Mouse (Mus musculus) G1E-ER4 (cell line): Measurements from ENCODE around the gene Olfr1129. TPM values are rescaled to one million over a fixed set of nuclear protein-coding genes. Genes with fewer than 3 reads are reported as not detected.
"Not testable (repeated sequence)": the region's sequence is repeated elsewhere in the genome, so short reads cannot be mapped to it uniquely, and the experiment has no call there.

Source experiments
- GATA1 ChIP-seq: IDR thresholded peaks from one replicate; pipeline ENCODE4 v1.8.0; 2012; ENCODE audit warnings: low read length, inconsistent platforms
- polyA plus RNA-seq: library from polyadenylated mRNA; stranded (reverse); fragments of >175 nt; gene quantifications from 2 replicates; pipeline ENCODE4 v1.2.3, GENCODE M21; 2012

The Olfr1129 gene
- not detected in 2 replicates for polyA plus RNA-seq

DNA sequence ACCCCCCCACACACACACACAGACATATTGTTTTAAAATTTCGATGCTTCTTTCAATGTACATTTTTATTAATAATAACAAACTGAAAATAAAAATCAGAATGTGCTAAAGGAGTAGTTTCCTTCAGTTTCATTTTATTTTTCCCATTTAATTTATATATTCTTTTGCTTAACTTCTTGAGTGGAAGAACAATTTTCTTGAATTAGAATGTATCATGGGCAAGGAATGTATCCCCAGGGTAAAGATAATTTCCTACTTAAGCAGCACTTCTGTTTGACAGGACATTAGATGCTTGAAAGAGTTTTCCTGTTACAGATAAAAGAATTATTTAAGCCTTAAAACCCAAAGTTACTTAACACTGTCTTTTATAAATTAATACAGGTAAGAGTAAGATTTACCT lies at the start of gene Olfr1129:
Olfr1129 (plus strand) TSS at position 301 of the 400 bp plus-strand sequence.
- not testable (repeated sequence) for TF ChIP-seq GATA1

DNA sequence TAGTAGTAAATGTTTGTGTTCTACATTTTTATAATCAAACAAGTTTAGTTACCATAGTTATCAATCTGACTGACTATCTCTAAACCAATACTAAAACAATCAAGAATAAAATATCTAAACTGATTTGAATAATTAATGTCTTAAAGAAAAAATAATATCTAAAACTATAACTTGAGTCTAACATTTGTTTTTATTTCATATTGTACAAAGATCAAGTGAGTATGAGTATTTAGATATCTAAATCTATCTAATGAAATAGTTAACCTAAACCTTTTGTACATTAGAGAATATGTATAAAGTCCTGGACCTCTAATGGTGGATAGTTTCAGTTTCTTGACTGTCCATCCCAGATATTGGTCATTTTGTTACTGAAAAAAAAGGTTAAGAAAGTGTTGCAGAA lies 42.2 kb upstream of the Olfr1129 start, which contains the start of gene Olfr153:
Olfr153 (plus strand) TSS at position 301 of the 400 bp plus-strand sequence.
- no peak for TF ChIP-seq GATA1

DNA sequence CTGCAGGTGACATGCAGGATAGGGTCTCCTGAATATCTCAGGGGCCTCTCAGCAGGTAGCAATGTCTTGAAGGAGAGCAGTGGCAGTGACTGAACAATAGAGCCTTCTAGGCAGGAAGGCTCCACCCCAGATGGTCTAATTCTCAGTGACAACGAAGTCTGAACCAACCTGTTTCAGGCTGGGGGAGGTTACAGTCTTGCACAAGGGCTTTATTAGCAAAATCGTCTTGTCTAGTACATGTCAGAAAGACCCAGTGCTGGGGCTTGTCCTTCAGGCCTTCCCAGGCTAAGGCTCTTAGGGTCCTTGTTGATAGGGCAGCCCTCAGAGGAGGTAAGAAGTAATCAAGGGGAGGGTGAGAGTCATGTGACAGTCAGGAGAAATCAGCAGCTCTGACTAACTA lies 38.9 kb upstream of the Olfr1129 start:
- no peak for TF ChIP-seq GATA1

GRCm38 (mm10) chr2:87545442-87545841 lies 28.3 kb upstream of the Olfr1129 start, which contains the start of gene Olfr1128:
Gene Olfr1128 (minus strand): TSS chr2:87545542.
- no peak for TF ChIP-seq GATA1

DNA sequence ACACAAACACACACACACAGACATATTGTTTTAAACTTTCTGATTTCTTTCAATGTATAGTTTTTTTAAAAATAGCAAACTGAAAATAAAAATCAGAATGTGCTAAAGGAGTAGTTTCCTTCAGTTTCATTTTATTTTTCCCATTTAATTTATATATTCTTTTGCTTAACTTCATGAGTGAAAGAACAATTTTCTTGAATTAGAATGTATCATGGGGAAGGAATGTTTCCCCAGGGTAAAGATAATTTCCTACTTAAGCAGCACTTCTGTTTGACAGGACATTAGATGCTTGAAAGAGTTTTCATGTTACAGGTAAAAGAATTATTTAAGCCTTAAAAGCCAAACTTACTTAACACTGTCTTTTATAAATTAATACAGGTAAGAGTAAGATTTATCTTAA lies 32.2 kb downstream of the Olfr1129 start, which contains the start of gene Olfr1130:
Olfr1130 (plus strand) TSS at position 301 of the 400 bp plus-strand sequence.
- not testable (repeated sequence) for TF ChIP-seq GATA1

GRCm38 (mm10) chr2:87626804-87627203 lies 53.1 kb downstream of the Olfr1129 start, which contains the start of gene Olfr1131:
Gene Olfr1131 (plus strand): TSS chr2:87627104.
- TF ChIP-seq GATA1: no peak

Other genes starting within 250 kb of the Olfr1129 start
- gene Olfr1120, start 219.1 kb upstream of the Olfr1129 start, polyA plus RNA-seq: not detected in 2 replicates
- gene Olfr1121, start 204.0 kb upstream of the Olfr1129 start, polyA plus RNA-seq: not detected in 2 replicates
- gene Olfr1122, start 188.1 kb upstream of the Olfr1129 start, polyA plus RNA-seq: not detected in 2 replicates
- not detected in 2 replicates for gene Olfr1123, start 157.3 kb upstream of the Olfr1129 start, polyA plus RNA-seq
- gene Olfr1124, start 143.6 kb upstream of the Olfr1129 start, polyA plus RNA-seq: not detected in 2 replicates
- not detected in 2 replicates for gene Olfr1126, start 119.9 kb upstream of the Olfr1129 start, polyA plus RNA-seq
- gene Pramel7, start 76.8 kb upstream of the Olfr1129 start, polyA plus RNA-seq: not detected in 2 replicates
- gene Pramel6, start 67.3 kb upstream of the Olfr1129 start, polyA plus RNA-seq: not detected in 2 replicates
- not detected in 2 replicates for gene Olfr153, start 42.1 kb upstream of the Olfr1129 start, polyA plus RNA-seq
- gene Olfr1128, start 28.4 kb upstream of the Olfr1129 start, polyA plus RNA-seq: not detected in 2 replicates
- not detected in 2 replicates for gene Olfr1130, start 32.3 kb downstream of the Olfr1129 start, polyA plus RNA-seq
- not detected in 2 replicates for gene Olfr1131, start 53.2 kb downstream of the Olfr1129 start, polyA plus RNA-seq
- gene Olfr1132, start 63.6 kb downstream of the Olfr1129 start, polyA plus RNA-seq: not detected in 2 replicates
- gene Olfr1133, start 73.5 kb downstream of the Olfr1129 start, polyA plus RNA-seq: not detected in 2 replicates
- gene Olfr1134, start 84.6 kb downstream of the Olfr1129 start, polyA plus RNA-seq: not detected in 2 replicates
- not detected in 2 replicates for gene Olfr1135, start 99.8 kb downstream of the Olfr1129 start, polyA plus RNA-seq
- gene Olfr1136, start 120.0 kb downstream of the Olfr1129 start, polyA plus RNA-seq: not detected in 2 replicates
- gene Olfr1137, start 139.3 kb downstream of the Olfr1129 start, polyA plus RNA-seq: not detected in 2 replicates
- gene Olfr1138, start 166.1 kb downstream of the Olfr1129 start, polyA plus RNA-seq: not detected in 2 replicates
- gene Olfr1140, start 169.8 kb downstream of the Olfr1129 start, polyA plus RNA-seq: not detected in 2 replicates
- gene Olfr1141, start 180.1 kb downstream of the Olfr1129 start, polyA plus RNA-seq: not detected in 2 replicates
- not detected in 2 replicates for gene Olfr152, start 205.6 kb downstream of the Olfr1129 start, polyA plus RNA-seq
- not detected in 2 replicates for gene Olfr1143, start 226.7 kb downstream of the Olfr1129 start, polyA plus RNA-seq
- not detected in 2 replicates for gene Olfr1145, start 235.9 kb downstream of the Olfr1129 start, polyA plus RNA-seq